Mouse (Mus musculus) fat pad, adult 2 months (tissue): Measurements from ENCODE around the gene Dph3.

Experiments used
- DNase-seq: peaks from one replicate; pipeline ENCODE4 v3.0.0-alpha.2; 2011; ENCODE audit warnings: low read depth, low spot score; ENCODE audit errors: extremely low read depth

The Dph3 gene

DNA sequence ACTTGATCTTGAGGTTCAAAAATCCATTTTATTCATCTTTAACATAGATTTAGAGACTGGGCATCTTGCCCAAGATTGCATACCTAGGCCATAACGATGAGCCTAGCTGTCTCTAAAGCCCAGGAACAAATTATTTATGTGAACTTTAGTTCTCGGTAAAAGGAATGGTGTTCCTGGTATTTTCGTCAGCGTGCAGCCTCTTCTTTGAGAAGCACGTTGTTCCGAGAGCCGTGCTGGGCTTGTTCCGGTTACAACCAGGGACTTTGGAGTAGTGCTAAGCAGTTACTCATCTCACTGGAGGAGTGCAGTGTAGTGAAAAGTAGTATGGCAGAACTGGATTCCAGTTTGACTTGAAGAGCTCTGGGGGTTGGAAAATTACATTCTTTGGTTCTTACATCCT, 697 bp upstream of the Dph3 start:
- DNase-seq, result no peak

DNA sequence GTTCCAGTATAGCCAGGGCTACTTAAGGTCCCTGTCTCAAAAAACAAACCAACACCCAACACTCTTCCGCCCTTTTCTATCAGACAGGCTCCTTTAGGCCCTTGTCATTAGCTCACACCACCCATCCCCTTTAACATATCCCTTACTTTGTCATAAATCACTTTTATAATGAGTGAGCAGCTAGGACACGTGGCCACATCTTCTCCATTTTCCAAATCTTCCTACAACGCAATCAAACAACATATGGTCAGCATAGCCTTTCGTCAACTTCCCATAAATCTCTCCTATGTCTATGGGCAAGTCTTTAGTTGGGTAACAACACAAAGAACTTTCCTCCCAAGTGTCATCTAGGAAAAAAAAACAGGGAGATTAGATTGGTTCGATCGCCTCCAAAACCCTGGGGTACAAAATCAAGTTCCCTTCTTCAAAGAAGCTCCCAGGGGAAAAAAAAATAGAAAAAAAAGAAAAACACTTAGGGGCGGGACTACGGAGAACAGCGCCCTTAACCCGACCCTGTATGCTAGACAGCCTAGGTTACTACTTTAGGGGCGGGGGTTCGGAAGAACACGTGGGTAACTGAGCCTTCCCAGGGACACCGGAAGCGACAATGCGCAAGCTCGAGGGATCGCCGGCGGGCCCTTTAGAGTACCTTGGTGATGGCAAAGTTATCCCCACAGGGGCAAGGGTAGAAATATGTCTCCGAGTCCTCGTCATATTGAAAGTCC, 606 bp downstream of the Dph3 start, which contains the start of gene Oxnad1:
Gene Oxnad1, plus strand, starts transcription at position 614 of the 725 bp plus-strand sequence.
- DNase-seq, result peak; percentile 30

DNA sequence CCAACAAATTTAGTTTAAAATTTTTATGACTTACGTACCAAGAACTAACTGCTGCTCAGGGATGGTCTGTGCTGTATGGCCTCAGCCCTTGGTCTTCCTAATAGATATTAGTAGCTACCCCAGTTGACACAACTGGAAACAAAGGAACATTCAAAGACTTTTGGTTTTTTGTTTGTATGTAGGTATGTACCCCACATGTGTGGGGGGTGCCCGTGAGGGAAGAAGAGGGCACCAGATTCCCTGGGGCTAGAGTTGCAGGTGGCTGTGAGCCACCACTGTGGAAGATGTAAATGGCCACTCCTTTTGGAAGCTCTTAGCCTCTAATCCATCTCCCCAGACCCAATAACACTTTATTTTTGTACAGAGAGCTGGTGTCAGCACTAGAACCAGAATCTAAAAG, 2.1 kb downstream of the Dph3 start:
- no peak for DNase-seq

DNA sequence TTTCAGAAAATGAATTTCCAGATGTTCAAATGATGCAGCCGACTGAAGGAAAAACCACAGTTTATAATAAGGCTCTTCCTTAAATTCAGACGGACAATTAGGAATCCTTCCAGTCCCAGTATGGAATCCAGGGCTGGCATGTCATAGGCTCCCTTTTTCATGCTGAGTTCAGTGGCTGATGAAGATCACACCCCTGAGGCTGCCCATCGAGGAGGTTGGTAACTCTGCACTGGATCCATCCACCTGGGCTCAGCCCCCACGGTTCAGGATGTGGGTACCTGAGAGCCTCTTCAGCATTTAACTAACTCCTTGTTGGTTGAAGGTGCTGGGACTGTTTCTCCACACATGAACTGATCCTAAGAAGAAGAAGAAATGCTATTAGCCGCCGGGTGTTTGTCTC, 2.6 kb downstream of the Dph3 start:
- DNase-seq, result no peak

DNA sequence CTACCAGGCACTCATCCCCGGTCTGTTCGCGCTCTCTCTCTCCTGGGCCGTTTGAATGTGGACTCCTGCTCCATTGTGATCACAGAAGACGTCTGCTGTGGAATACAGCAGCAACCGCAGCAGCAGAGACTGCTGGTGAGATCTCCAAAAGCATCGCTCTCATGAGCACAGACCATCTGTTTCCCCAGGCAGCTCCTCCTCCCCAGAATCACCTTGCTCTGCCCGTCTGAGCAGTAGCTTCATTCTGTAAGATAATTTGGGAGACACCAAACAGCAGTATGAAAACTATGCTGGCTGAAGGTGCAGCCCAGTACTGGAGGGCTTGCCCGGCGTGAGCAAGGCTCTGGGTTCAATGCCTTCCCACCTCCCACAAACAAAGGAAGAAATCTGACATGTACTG, 4.5 kb downstream of the Dph3 start:
- no peak for DNase-seq

DNA sequence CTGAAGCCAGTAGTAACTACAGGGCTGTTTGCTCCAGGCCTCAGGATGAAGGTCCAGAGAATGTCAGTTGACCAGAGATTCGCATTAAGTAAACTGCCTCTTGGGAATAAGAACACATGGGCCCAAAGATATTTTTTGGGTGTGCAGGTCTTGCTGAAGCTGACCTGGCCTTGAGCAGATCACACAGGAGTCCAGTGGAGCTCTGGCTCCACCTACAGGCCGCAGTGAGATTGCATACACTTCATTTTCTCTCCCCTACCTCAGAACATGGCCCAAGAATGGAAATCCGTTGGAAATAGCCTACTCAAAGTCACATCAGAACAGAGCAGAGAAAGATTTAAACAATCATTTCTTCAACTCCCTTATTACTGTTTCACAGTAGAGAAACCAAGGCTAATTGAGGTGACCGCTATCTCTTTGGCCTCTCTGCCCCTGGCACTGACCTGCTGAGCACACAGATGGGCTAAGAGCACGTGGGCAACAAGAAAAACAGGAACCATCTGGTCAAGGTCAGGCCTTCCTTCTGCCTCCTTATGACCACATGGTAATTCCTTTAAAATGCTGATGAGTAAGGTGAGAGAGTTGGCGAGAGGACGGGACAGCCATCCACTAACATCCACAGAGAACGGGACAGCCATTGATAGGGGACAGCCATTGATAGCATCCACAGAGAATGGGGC, 8.5 kb downstream of the Dph3 start:
- DNase-seq, result no peak

DNA sequence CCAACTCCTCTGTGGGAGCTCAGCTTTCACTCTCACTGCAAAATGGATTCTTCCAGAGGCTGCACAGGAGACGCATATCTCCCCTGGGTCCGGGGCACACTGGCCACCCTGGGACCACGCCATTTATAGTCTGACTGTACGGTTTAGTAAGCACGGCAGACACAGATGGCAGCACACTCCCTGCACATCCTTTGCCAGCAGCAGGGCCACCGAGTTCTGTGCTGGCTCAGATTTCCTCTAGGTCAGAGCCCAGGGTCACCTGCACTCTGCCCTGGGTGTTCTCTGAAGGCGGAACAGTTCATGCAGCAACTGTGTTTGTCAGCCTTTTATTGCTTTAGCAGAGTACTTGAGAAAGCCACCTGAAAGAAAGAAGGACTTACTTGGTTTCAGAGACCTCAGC, 11.6 kb downstream of the Dph3 start:
- DNase-seq, result no peak

DNA sequence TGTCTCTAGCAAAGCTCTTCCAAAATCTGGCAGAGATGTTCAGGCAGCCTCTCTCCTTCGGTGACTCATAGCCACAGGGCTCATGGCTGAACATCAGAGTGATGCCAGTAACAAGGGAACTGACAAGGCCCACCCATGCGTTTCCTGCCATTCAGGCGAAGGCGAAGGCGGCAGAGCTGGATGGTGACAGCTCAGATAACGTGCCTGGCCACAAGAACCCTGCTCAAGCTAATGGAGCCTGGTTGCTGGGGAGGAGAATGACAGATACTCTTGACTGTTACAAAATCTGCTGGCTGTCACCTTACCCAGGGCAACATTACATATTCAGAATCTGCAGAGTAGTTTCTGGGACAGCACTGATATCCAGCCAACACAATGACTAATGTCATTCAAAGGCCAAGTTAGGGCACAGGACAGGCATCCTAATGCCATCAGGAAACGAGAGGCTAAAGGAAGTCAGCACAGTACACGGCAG, 12.3 kb downstream of the Dph3 start:
- no peak for DNase-seq

DNA sequence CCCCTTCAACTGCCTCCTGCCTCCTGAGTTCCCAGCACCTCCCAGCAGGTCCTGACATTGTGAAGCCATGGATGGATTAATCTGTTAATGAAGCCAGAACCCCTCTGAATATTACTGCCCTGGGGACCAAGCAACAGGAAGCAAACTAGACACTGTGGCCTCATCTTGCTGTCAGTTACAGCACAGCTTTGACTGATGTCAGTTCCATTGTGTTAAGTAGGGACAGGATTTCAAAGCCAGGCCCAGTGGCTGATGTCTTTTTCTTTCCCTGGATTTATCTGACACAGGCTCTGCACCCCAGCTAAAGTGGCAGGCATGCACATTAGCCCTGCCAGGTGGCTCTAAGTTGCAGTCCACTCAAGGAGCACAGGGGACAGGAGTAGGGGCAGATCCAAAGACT, 12.7 kb downstream of the Dph3 start:
- no peak for DNase-seq

DNA sequence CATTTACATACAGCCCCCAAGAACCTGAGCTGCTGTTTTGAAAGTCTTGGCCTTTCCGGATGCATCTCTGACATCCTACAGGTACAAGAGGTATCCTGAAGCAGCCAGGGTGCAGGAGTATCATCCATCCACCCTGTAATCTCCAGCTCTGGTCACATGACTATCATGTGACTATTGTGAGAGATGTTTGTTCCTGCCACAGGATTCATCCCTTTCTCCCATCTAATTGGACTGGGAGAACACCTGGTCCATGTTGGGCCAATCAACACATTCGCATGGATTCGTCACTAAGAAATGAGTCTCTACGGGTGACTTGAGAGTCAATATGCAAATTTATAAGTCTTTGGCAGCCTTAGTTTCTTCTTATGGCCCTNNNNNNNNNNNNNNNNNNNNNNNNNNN, 24.1 kb downstream of the Dph3 start:
- no peak for DNase-seq

DNA sequence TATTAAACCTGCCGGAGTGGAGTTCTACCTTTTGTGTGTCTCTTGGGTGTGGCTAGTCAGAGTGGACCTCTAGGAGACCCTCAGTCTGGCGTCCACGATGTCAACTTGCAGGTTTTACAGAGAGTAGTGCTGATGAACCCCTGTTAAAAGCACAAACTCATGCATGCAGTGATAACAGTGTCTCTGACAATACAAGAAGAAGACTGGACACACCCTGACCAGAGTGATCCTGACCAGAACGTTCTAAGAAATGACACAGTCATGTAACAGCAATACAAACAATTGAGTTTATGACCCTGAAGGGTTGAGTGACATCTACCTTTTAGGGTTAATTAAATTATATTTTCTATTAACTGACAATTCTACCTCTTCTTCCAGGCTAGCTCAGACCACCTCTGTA, 27.9 kb downstream of the Dph3 start:
- DNase-seq, result no peak

DNA sequence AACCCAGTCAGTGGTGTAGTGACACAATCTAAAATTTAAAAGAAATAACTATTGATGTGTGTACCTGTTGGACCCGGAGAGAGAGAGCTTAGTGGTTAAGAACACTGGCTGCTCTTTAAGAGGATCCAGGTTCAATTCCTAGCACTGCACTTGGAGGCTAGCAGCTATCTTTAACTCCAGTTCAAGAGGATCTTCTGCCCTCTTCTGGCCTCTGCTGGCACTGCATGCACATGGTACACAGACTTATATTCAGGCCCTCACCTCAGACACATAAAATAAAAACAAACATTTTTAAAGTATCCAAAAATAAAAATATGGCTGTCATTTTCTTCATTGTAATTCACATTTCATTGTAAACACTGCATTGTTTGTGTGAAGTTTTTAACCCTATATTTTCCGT, 28.9 kb downstream of the Dph3 start:
- no peak for DNase-seq

DNA sequence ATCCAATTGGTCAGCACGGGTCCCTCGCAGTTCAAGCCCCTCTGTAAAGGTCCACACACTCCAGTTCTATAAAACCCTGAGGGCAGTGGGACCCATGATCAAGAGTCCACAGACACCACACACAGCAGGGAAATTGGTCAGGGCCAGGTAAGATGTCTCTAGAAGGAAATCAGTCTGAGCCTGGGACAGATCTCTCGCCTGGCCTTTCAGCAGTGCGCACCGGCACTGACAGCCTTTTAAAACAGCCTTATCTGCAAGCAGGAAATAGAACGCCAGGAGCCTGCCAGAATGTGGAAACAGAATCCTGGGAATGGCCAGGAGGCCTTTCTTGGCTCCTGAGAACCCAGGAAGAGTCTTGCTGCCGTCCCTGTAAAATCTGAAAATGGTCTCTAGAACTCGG, 29.7 kb downstream of the Dph3 start:
- no peak for DNase-seq

DNA sequence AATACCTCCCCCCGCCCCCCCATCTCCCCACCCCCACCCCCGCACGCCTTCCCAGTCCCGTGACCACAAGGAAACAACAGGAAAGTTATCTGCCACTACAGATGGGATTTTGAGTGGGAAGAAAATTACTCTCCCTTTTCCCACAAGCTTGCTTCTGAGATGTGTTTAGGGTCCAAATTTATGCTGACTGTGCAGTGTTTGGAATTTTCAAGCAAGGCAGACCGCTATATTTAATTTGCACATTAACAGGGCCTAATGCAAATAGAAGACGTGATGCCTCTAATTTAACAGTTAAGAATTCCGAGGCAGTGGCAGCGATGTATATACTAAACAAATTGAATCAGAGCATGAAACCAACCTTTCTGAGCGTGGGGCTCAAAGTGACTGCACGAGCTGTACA, 30.7 kb downstream of the Dph3 start:
- no peak for DNase-seq

DNA sequence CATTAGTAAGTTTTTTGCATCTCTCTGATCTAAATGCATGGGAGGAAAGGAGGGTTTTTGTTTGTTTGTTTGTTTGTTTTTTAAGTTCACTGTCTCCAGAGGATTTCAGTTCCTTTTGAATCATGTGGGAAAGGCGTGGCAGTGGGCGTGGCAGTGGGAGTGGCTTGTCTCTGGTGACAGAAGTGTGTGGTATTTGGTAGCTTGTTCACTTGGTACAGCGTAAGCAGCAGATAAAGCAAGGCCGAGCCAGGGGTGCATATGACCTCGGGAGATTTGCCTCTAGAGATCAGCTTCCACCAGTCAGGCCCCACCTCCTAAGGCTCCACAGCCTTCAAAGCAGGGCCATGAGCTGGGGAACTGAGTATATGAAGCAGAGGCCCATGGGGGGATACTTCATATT, 31.6 kb downstream of the Dph3 start:
- DNase-seq, result no peak

DNA sequence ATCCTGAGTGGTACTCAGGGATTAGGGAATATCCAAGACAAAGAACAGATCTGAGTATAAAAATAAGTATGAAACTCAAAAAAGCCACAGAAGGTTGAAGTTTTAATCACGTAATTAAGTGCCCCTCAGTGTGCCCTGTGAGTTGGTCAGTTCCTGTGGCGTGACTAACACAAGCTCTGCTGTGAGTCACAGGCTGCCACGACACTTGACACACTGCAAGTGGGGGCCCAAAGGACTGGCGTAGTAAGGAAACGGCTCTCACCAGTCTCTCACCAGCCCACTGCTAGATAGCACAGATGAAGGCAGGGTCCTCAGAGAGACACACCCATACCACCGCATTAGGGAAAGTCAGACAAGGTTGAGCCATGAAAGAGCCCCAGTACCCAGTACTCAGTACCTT, 35.4 kb downstream of the Dph3 start:
- no peak for DNase-seq

DNA sequence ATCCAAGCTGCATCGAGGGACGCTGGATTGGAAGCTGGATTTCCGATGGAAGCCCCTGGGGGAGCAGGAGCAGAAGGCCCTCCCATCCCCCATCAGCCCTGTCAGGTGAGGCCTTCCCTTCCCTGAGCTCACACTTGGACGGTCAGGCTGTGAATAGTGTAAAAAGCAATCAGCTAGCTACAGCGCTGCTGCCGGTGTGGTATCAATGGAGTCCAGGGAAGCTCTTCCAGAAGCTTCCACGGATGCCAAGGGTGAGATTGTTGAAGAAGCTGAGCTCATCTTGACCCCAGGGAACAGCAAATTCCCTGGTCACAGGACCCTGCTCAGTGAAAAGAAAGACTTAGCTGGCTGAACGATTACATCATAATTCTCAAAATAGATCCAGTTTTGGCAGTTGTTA, 39.2 kb downstream of the Dph3 start:
- DNase-seq, result no peak

DNA sequence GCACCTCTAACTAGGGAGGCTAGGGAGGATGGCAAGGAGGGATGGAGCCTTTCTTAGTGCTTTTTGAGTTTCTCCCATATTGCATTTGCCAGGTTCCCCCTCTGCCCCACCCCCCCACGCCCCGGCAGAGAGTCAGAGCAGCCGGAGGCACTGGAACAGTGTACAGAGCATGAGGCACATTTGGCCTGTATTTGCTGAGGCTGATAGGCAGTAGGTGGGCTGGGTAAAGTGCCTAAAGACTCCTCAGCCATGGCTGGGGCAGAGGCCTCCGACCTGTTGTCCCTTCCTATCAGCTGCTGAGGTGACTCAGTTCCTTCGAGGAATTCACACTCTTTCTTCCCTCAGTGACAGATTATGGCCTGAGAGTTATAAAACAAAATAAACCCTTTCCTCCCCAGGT, 43.4 kb downstream of the Dph3 start:
- DNase-seq, result no peak

DNA sequence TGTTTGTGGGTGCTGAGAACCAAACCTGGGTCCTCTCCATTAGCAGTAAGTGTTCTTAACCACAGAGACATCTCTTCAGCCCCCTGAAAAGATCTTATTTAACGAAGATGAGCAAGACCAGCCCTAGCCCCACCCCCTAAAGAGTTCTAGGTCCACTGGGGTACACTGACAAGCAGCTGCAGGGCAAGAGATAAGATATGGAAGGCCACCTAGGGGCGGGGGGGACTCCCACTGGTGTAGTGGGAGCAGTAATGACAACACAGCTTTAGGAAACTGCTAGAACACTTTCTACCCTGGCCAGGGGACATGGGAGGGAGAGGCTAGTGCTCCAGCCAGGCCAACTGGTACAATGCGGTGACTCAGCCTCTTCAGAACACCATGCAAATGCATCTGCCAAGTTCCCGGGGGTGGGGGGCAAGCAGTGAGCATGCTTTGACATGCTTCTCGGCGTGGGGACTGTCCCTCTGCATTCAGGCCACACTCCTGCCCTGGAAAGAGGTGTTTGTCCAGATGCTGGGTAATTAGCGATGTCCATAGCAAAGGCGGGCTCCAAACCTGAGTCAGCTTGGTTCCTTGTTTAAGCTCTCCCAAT, 47.8 kb downstream of the Dph3 start:
- DNase-seq, result no peak

DNA sequence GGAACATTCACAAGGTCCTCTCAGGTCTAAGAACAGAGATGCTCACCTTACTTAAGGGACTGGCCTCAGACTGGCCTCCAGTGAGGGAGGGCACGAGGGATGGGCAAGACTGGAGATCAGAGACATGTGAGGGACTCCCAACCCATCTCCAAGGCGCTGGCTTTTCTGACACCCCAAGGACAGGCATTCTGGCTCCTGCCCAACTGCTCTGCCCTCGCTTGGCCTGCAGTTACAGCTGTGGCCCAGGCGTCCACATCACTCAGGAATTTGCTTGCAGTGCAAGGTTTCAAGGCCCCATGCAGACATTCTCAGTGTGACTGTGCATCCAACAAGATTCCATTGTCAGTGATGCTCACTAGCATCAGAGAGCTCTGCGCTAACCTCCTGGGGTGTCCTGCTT, 49.0 kb downstream of the Dph3 start:
- no peak for DNase-seq

DNA sequence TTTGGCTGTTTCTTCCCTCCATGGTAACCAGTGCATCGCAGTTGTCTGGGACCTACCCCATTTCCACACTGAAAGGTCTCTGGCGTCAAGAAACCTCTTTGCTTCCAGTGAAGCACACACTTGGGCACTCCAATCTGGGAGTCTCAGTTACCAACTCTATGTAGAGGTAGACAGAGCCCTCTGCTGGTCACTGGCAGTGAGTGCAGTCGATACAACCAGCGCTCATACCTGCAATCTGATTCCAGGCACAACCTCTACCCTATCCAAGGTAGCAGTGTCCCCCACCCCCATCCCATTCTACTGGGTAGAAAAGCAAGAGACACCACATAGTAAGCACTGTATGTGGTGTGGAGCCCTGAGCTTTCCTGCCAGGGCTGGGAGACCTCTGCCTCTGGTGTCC, 53.0 kb downstream of the Dph3 start:
- DNase-seq, result no peak
